Comparison of ENCODE assay signal across 8 mouse cellular contexts in genomic region chr4:102486134-102486920, GRCm38 (mm10).
DNase-seq lines count a peak whose midpoint lies in the region; ATAC-seq lines count a peak whose summit lies in the region.

No protein-coding gene starts in this region.

- DNase-seq in heart, adult 8-10 months (ENCODE audit: low spot score): no peak
- DNase-seq in CD4-positive helper T cell, adult 2 months (ENCODE audit: low read depth, low spot score): peak; percentile 29
- peak; percentile 43 for DNase-seq in embryonic facial prominence, embryonic 14.5 days (ENCODE audit: low spot score)
- peak; percentile 39 for DNase-seq in mesoderm, embryonic 11.5 days (ENCODE audit: low read depth, low spot score)
- no peak for DNase-seq in layer of hippocampus, adult 9-11 months

- no peaks in the 10 kb centered on the region for H3K9me3 ChIP-seq in heart, embryonic 16.5 days (replicated peaks; ENCODE audit: control insufficient read depth, low read length)
- H3K9me3 ChIP-seq in embryonic facial prominence, embryonic 14.5 days (ENCODE audit: control insufficient read depth, low read length): no peaks in the 10 kb centered on the region

- H3K4me2 ChIP-seq in heart, embryonic 16.5 days (ENCODE audit: low read depth, low read length): peak overlapping the region; percentile 54
- H3K4me2 ChIP-seq in embryonic facial prominence, embryonic 14.5 days (ENCODE audit: low read depth, low read length): no peak overlapping the region

- H3K4me1 ChIP-seq in heart, embryonic 16.5 days (ENCODE audit: control insufficient read depth, insufficient read depth, low read length): peaks cover 33% of the 10 kb centered on the region
- H3K4me1 ChIP-seq in embryonic facial prominence, embryonic 14.5 days (ENCODE audit: control insufficient read depth, insufficient read depth, low read length): peaks cover 9% of the 10 kb centered on the region; the same call in 1 of the 2 replicates

- H3K36me3 ChIP-seq in heart, embryonic 16.5 days (ENCODE audit: control insufficient read depth, insufficient read depth): peaks cover 3% of the 10 kb centered on the region; the same call in 1 of the 2 replicates
- H3K36me3 ChIP-seq in embryonic facial prominence, embryonic 14.5 days (ENCODE audit: control insufficient read depth, insufficient read depth, low read length): no peaks in the 10 kb centered on the region

- no peaks in the 10 kb centered on the region for H3K27me3 ChIP-seq in heart, embryonic 16.5 days (ENCODE audit: control insufficient read depth, insufficient read depth, low read length)
- H3K27me3 ChIP-seq in embryonic facial prominence, embryonic 14.5 days (replicated peaks; ENCODE audit: control insufficient read depth, insufficient read depth, low read length): no peaks in the 10 kb centered on the region

- peak overlapping the region; percentile 77 for H3K27ac ChIP-seq in heart, embryonic 16.5 days (ENCODE audit: low read length)
- no peak overlapping the region for H3K27ac ChIP-seq in embryonic facial prominence, embryonic 14.5 days (replicated peaks; ENCODE audit: low read depth, low read length)

- 33% methylated on average over 4 of the region's 4 CpGs for WGBS in heart, embryonic 16.5 days
- WGBS in embryonic facial prominence, embryonic 14.5 days: 50% methylated on average over 4 of the region's 4 CpGs

- no peak for ATAC-seq in heart, embryonic 16.5 days (replicated peaks; ENCODE audit: extremely low read depth, insufficient read depth, low FRiP score)
- ATAC-seq in embryonic facial prominence, embryonic 14.5 days (ENCODE audit: low read depth): no peak
- no peak for ATAC-seq in megakaryocyte-erythroid progenitor cell, adult 5-6 weeks (replicated peaks; ENCODE audit: low FRiP score, low TSS enrichment, poor library complexity, severe bottlenecking)
- ATAC-seq in activated CD4-positive, CD25-positive, alpha-beta regulatory T cell, adult 4 months: no peak

- H3K9ac ChIP-seq in heart, embryonic 16.5 days (ENCODE audit: low read length): 0 out of 2 replicates have a peak overlapping the region, but pooled peaks have one; percentile 23
- H3K9ac ChIP-seq in embryonic facial prominence, embryonic 14.5 days (ENCODE audit: low read depth, low read length): no peak overlapping the region

- H3K4me3 ChIP-seq in heart, embryonic 16.5 days (ENCODE audit: low read length): no peak overlapping the region; the same call in 1 of the 2 replicates
- H3K4me3 ChIP-seq in embryonic facial prominence, embryonic 14.5 days (ENCODE audit: low read depth, low read length): no peak overlapping the region

Comparison
In these comparisons a context has a peak if more than half of its experiments do, and no peak if none do; other contexts are left out.
1. DNase-seq: peak in CD4-positive helper T cell, adult 2 months (single experiment), embryonic facial prominence, embryonic 14.5 days (single experiment) and mesoderm, embryonic 11.5 days (single experiment); none in heart, adult 8-10 months (single experiment) and layer of hippocampus, adult 9-11 months (single experiment).